Mouse (Mus musculus): ENCODE measurements around the gene Prkar1b.

DNA sequence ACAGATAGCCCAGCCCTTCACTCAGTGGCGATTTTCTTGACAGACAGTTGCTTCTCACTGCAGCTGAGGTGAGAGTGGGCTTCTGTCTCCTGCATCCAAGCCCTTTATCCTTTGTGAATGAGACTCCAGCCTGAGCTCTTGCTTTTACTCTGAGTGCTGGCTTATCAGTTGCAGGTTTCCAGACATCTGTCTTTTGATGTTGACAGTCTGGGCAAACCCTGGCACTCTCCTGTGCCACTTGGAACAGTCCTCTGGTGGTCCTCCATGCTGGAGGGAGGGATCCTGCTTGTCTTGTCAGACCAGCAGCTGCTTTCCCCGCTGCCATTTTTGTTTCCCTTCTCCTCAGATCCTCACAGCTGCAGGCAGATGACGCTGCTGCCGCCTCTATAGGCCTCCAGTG, 22.1 kb upstream of the Prkar1b start:
- TF ChIP-seq GATA1 (IDR thresholded peaks at IDR 0.05; ENCODE audit: low read length) (no peak), TAL1 (IDR thresholded peaks at IDR 0.05; ENCODE audit: low read length) (no peak)
